Mouse (Mus musculus) CH12.LX (cell line): Measurements from ENCODE around the gene Cep126.

Experiments used
- CTCF ChIP-seq, 2 experiments: IDR thresholded peaks in 1 of 2; conservative IDR thresholded peaks in 1 of 2; 2 replicates each; pipeline ENCODE4 v1.5.1; 2011 to 2012; ENCODE audit warnings: low read depth in 2 of 2, low read length in 2 of 2, improper control_type of control experiment in 1 of 2, inconsistent platforms in 1 of 2, mild to moderate bottlenecking in 1 of 2, moderate library complexity in 1 of 2
- EP300 ChIP-seq: IDR thresholded peaks from 2 replicates; pipeline ENCODE4 v1.6.1; 2011; ENCODE audit warnings: low read length, improper control_type of control experiment

DNA sequence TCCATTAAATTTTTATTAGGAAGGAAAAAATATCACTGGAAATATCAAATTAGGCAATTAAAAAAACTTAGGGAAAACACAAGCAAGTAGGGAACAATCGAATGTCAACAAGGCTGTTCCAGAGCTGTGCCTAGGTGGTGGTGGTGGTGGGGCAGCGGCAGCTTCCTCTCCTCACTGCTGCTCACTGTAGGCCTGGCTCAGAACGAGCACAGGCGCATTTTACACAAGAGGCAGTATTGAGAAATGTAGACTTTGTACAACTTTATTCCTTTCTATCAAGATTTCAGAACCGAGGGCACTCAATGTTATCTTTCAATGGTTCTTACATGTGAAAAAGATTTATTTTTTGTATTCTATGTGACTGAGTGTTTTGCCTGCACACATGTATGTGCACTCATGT, 55.2 kb downstream of the Cep126 start:
- TF ChIP-seq EP300 (no peak), CTCF (conservative IDR thresholded peaks at IDR 0.05 in 1 of 2, IDR thresholded peaks at IDR 0.05 in 1 of 2; ENCODE audit: low read depth in 2 of 2, low read length in 2 of 2) (no peak)
